Mouse (Mus musculus) cerebellum, postnatal 14 days (tissue): ENCODE measurements at regions not wholly inside any gene's neighbourhood (a gene's known extent, or its start where the extent isn't known, plus 50 kb on each side); places are given as distances from the start of the nearest gene placed in this dataset.

Experiments used
- DNase-seq, 2 experiments: peaks; one replicate each; pipeline ENCODE4 v3.0.0; 2021; ENCODE audit warnings: mixed read lengths in 2 of 2

DNA sequence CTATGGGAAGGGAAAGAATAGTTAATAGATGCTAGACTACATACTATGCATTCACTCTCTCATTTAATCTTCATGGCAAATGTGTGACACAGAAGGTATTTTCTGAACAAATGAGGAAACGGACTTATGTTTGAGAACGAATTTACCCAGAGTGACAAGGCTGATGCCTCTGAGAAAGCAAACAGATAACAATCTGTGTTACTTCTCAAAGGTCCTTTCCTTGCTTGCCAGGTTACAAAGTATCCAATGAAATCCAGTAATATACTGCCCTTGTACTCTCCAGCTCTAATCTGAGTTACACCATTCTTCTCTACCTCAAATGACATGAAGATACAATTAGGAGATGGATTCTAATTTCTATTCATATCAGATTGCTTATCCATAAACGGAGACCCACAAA is 183.8 kb upstream of the Fgf13 start:
- no peak for DNase-seq

DNA sequence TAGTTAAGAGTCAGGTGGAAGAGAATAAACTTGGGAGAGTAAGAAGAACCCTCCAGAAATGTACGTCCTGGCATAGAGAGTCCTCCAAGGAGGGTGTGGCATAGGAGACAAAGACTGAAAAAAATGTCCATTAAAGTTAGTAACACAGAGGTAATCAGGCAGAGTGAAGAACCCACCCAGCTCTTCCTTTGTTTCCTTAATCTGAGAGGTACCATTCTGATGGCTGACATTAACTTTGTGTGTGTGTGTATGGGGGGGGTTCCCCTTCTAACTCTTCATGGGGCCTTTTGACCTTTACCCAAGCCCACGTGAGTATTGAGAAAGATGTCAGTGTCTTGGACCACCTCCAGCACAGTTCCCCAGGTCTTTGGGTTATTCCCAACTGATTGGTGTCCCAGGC is 135.9 kb upstream of the Fgf13 start:
- no peak for DNase-seq

DNA sequence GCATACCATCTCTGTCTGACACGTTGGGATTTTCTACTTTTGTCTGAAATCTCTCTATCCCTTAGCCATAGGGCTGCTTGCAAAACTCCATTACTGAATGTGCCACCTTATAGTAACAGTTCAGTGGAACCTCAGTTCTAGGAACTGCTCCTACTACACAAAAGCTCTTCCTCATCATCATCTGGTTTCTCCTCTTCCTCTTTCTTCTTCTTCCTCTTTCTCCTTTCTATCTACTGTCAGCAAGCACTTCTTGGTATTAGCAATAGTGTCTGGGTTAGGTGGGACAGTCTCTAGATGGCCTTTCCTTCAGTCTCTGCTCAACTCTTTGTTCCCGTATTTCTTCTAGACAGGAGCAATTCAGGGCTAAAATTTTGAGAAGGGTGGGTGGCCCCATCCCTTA is 133.2 kb upstream of the Fgf13 start:
- no peak for DNase-seq

DNA sequence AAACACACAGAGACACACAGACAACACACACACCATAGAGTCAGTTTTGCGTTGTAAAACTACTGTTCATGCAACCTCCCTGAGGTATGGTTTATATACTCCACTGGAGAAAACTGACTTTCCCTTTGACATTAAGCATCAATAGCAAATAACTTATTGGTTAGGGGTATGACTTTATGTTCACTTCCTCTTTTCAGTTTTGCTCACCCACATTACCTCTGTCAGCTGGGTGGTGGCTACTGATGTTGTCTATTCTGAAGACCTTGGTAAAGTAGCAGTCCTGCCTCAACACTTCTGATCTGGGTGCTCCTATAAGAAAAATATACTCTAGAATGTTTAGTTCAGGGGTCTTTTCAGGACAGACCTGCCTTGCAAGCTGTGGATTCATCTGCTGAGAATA is 131.9 kb upstream of the Fgf13 start:
- DNase-seq: no peak

DNA sequence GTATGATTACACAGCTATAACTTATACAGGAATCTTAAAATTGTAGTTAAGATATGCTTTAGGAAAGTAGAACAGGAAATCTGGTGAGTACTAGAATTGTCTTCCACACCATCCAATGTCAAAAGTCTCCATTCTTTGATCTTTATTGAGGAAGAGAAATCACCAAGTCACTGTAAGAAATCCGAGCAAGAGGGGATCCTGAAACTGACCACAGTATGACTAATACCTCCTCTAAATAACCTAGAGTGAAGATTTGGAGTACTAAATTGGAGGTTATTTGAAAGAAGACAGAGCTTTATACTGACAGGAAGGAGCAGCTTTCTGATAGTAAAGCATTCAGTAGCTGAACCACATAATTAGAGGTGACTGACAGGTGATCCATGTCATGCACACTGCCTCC is 125.2 kb upstream of the Fgf13 start:
- DNase-seq: no peak

DNA sequence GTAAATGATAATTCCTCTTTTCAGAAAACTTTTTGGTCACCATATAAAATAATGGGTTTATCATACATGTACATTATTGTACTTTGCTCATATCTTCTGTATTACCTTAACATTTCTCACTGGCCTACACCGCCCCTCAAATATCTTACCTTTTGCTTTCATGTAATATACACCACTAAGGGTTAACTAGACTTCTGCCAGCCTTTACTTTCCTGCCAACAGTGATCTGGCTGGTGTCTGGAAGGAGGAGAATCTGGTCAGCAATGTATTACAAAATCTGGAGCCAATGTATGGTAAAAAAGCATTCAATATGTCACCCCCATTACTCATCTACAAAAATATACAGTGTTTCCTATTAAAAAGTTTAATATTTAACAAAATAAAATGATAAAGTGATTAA is 122.6 kb upstream of the Fgf13 start:
- peak; percentile 37 to 66 for DNase-seq

DNA sequence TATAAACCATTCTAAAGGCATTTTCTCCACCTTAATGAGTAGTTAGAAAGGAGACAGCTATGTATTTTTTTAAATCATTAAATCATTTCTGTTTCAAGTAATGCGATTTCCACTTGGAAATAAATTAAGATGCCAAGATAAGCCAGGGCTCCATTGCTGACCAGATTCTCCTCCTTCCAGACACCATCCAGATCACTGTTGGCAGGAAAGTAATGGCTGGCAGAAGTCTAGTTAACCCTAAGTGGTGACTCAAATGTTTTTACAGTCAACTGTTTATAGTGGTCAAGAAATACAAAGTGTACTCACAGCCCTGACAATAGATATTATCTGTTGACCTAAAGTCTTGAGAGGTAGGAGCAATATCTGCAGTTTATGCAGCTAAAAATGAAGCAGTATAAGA is 121.7 kb upstream of the Fgf13 start:
- DNase-seq: peak; percentile 44 to 64
